Mouse (Mus musculus): ENCODE results near the gene Carnmt1. TPM values are rescaled to one million over a fixed set of nuclear protein-coding genes. Genes with fewer than 3 reads are reported as not detected.
A peak's percentile ranks its signal among the peaks of the same experiment; 100 is the strongest.
"Not testable (repeated sequence)": the region's sequence is repeated elsewhere in the genome, so short reads cannot be mapped to it uniquely, and the experiment has no call there.

Carnmt1 gene
- polyA plus RNA-seq, 1 experiment from 2014 or later, result 30.9 TPM

DNA sequence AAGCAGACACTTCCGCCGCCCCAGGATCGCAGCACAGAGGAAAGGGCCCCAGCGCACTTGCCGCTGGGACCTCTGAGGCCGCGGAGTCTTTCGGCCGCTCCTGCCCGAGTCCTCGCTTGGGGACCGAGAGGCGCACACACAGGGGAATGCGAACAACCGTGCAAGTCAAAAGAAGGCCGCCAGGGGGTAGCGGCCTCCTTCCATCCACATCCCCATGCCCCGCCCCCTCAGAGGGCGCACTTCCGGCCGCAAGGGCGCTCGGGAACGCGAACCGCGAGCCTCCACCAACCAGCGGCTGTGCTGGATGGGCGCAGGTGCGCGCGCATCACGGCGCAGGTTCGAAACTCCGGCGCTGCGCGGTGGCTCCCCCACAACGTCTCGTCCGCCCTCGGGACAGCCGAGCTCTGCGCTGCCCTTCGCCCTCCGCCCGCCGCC lies 42.3 kb downstream of the Carnmt1 start, which contains the start of gene D030056L22Rik:
TSS of gene D030056L22Rik (plus strand) at position 328 of the 435 bp plus-strand sequence.
- peak; percentile 99 for DNase-seq (ENCODE audit: low spot score)
- H3K9ac ChIP-seq (ENCODE audit: low read length), result peak within 1 kb of the TSS; percentile 82
- WGBS, result under 1% methylated on average over 49 of the region's 49 CpGs
- H3K36me3 ChIP-seq (ENCODE audit: control insufficient read depth, insufficient read depth, low read length), result no peaks in the 10 kb centered on the region
- H3K9me3 ChIP-seq (ENCODE audit: control insufficient read depth, low read length), result no peaks in the 10 kb centered on the region
- H3K4me1 ChIP-seq (replicated peaks; ENCODE audit: control insufficient read depth, insufficient read depth, low read length), result peaks cover 2% of the 10 kb centered on the region; the same call in 1 of the 2 replicates
- H3K4me3 ChIP-seq (ENCODE audit: low read depth, low read length), result peak within 1 kb of the TSS; percentile 81
- H3K4me2 ChIP-seq (ENCODE audit: low read depth, low read length, severe bottlenecking), result peak within 1 kb of the TSS; percentile 66
- H3K27me3 ChIP-seq (ENCODE audit: control insufficient read depth, insufficient read depth, low read length), result no peaks in the 10 kb centered on the region
- ATAC-seq (replicated peaks; ENCODE audit: low FRiP score), result peak; percentile 99
- peak within 1 kb of the TSS; percentile 92 for H3K27ac ChIP-seq (ENCODE audit: low read depth, low read length)

DNA sequence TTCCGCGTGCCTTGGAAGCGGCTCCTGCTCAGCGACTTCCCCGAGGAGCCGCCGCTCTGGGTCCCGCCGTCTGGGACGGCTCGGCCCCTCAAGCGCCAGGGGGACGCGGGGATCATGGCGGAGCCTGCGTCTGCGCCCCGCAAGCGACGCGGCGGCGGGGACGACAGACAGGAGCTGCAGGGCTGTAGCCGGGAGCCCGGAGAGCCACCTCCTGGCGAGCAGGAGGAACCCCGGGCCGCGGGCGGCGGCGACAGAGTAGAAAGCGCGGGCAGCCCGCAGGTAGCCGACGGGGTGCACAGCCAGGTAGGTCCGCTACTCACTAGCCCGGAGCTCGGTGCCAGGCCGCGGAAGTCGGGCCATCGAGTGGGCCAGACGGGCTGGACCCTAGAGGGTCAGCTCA lies 42.8 kb downstream of the Carnmt1 start:
- Histone ChIP-seq H3K9ac (ENCODE audit: low read length) (peak overlapping the region; percentile 82), H3K4me2 (ENCODE audit: low read depth, low read length, severe bottlenecking) (peak overlapping the region; percentile 66), H3K4me3 (ENCODE audit: low read depth, low read length) (peak overlapping the region; percentile 81), H3K27ac (ENCODE audit: low read depth, low read length) (0 out of 2 replicates have a peak overlapping the region, but pooled peaks have one; percentile 10)
- not testable (repeated sequence) for H3K4me1 ChIP-seq (replicated peaks; ENCODE audit: control insufficient read depth, insufficient read depth, low read length); H3K36me3 ChIP-seq (ENCODE audit: control insufficient read depth, insufficient read depth, low read length); H3K27me3 ChIP-seq (ENCODE audit: control insufficient read depth, insufficient read depth, low read length); H3K9me3 ChIP-seq (ENCODE audit: control insufficient read depth, low read length)
- peak; percentile 70 for ATAC-seq (replicated peaks; ENCODE audit: low FRiP score)
- under 1% methylated on average over 38 of the region's 46 CpGs for WGBS
- peak; percentile 76 for DNase-seq (ENCODE audit: low spot score)

DNA sequence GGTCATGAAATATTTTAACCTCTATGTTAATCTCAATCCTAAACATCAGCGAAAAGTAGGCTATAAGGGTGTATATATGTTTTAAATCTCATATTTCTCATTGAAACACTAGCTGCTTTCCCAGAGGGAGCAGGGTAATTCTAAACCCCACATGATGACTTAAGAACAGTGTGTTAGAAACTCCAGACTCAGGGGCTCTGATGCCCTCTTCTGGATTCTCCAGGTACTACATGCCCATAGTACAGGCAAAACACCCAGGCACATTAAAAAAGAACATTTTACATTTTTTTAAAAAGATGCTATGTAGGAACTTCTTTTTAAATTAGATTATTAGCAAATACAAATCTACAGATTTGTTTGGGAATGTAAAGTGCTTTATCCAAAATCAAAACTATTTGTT lies 45.8 kb downstream of the Carnmt1 start:
- Histone ChIP-seq H3K27ac (ENCODE audit: low read depth, low read length) (no peak overlapping the region), H3K4me2 (ENCODE audit: low read depth, low read length, severe bottlenecking) (no peak overlapping the region), H3K9me3 (ENCODE audit: control insufficient read depth, low read length) (no peaks in the 10 kb centered on the region), H3K9ac (ENCODE audit: low read length) (no peak overlapping the region), H3K27me3 (ENCODE audit: control insufficient read depth, insufficient read depth, low read length) (no peaks in the 10 kb centered on the region), H3K36me3 (ENCODE audit: control insufficient read depth, insufficient read depth, low read length) (no peaks in the 10 kb centered on the region), H3K4me1 (replicated peaks; ENCODE audit: control insufficient read depth, insufficient read depth, low read length) (peaks cover 2% of the 10 kb centered on the region; the same call in 1 of the 2 replicates), H3K4me3 (ENCODE audit: low read depth, low read length) (no peak overlapping the region)
- ATAC-seq (replicated peaks; ENCODE audit: low FRiP score) (no peak), DNase-seq (ENCODE audit: low spot score) (peak; percentile 73)
- WGBS, result 46% methylated on average over 1 of the region's 1 CpGs

- Histone ChIP-seq H3K4me1 (replicated peaks; ENCODE audit: control insufficient read depth, insufficient read depth, low read length) (no peaks in the 10 kb centered on the region), H3K4me2 (ENCODE audit: low read depth, low read length, severe bottlenecking) (no peak overlapping the region), H3K9me3 (ENCODE audit: control insufficient read depth, low read length) (no peaks in the 10 kb centered on the region), H3K36me3 (ENCODE audit: control insufficient read depth, insufficient read depth, low read length) (no peaks in the 10 kb centered on the region), H3K27me3 (ENCODE audit: control insufficient read depth, insufficient read depth, low read length) (no peaks in the 10 kb centered on the region), H3K4me3 (ENCODE audit: low read depth, low read length) (no peak overlapping the region), H3K9ac (ENCODE audit: low read length) (no peak overlapping the region), H3K27ac (ENCODE audit: low read depth, low read length) (no peak overlapping the region)
- no peak for DNase-seq (ENCODE audit: low spot score)
- no peak for ATAC-seq (replicated peaks; ENCODE audit: low FRiP score)
- WGBS, result 84% methylated on average over 3 of the region's 3 CpGs
Measured at GRCm38 (mm10) chr19:18720337-18720736, 49.8 kb downstream of the Carnmt1 start.

- H3K9ac ChIP-seq (ENCODE audit: low read length), result no peak overlapping the region
- H3K27me3 ChIP-seq (ENCODE audit: control insufficient read depth, insufficient read depth, low read length), result no peaks in the 10 kb centered on the region
- H3K4me1 ChIP-seq (replicated peaks; ENCODE audit: control insufficient read depth, insufficient read depth, low read length), result no peaks in the 10 kb centered on the region
- DNase-seq (ENCODE audit: low spot score) (no peak), ATAC-seq (replicated peaks; ENCODE audit: low FRiP score) (0 out of 2 replicates have a peak, but pooled peaks have one; percentile 44)
- H3K36me3 ChIP-seq (ENCODE audit: control insufficient read depth, insufficient read depth, low read length), result no peaks in the 10 kb centered on the region
- H3K9me3 ChIP-seq (ENCODE audit: control insufficient read depth, low read length), result no peaks in the 10 kb centered on the region
- H3K4me2 ChIP-seq (ENCODE audit: low read depth, low read length, severe bottlenecking), result no peak overlapping the region
- no peak overlapping the region for H3K27ac ChIP-seq (ENCODE audit: low read depth, low read length)
- H3K4me3 ChIP-seq (ENCODE audit: low read depth, low read length), result no peak overlapping the region
- 84% methylated on average over 2 of the region's 2 CpGs for WGBS
Measured at GRCm38 (mm10) chr19:18725186-18725585, 54.6 kb downstream of the Carnmt1 start.

GRCm38 (mm10) chr19:18730255-18730654 lies 59.7 kb downstream of the Carnmt1 start:
- WGBS, result 87% methylated on average over 7 of the region's 7 CpGs
- DNase-seq (ENCODE audit: low spot score), result no peak
- no peak overlapping the region for H3K4me3 ChIP-seq (ENCODE audit: low read depth, low read length)
- H3K9ac ChIP-seq (ENCODE audit: low read length), result no peak overlapping the region
- no peak for ATAC-seq (replicated peaks; ENCODE audit: low FRiP score)
- H3K27ac ChIP-seq (ENCODE audit: low read depth, low read length), result no peak overlapping the region
- no peaks in the 10 kb centered on the region for H3K36me3 ChIP-seq (ENCODE audit: control insufficient read depth, insufficient read depth, low read length)
- no peaks in the 10 kb centered on the region for H3K4me1 ChIP-seq (replicated peaks; ENCODE audit: control insufficient read depth, insufficient read depth, low read length)
- H3K9me3 ChIP-seq (ENCODE audit: control insufficient read depth, low read length), result no peaks in the 10 kb centered on the region
- no peaks in the 10 kb centered on the region for H3K27me3 ChIP-seq (ENCODE audit: control insufficient read depth, insufficient read depth, low read length)
- no peak overlapping the region for H3K4me2 ChIP-seq (ENCODE audit: low read depth, low read length, severe bottlenecking)

DNA sequence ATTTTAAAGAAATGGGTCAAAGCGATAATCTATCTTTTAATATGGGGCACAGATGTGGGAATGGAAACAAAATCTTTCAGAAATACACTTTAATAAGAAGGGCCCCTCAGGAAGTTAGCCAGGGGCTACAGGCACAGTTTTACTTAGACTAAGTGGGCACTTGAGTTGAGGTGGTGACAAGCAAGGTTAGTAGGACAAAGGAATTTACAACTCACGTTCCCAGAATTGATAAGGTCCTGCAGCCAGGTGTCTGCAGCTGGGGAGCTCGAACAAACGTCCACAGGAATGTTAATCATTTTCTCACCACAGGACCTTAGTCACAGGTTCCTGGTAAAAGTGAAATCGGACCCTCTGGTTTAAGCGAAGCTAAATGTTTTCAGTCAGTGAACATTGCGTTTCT lies 60.5 kb downstream of the Carnmt1 start:
- 55% methylated on average over 7 of the region's 7 CpGs for WGBS

GRCm38 (mm10) chr19:18735901-18736300 lies 65.3 kb downstream of the Carnmt1 start:
- Histone ChIP-seq H3K9ac (ENCODE audit: low read length) (no peak overlapping the region), H3K27ac (ENCODE audit: low read depth, low read length) (no peak overlapping the region), H3K4me3 (ENCODE audit: low read depth, low read length) (no peak overlapping the region), H3K27me3 (ENCODE audit: control insufficient read depth, insufficient read depth, low read length) (no peaks in the 10 kb centered on the region), H3K4me2 (ENCODE audit: low read depth, low read length, severe bottlenecking) (no peak overlapping the region), H3K9me3 (ENCODE audit: control insufficient read depth, low read length) (no peaks in the 10 kb centered on the region), H3K36me3 (ENCODE audit: control insufficient read depth, insufficient read depth, low read length) (no peaks in the 10 kb centered on the region), H3K4me1 (replicated peaks; ENCODE audit: control insufficient read depth, insufficient read depth, low read length) (no peaks in the 10 kb centered on the region)
- WGBS, result 90% methylated on average over 4 of the region's 4 CpGs
- DNase-seq (ENCODE audit: low spot score) (no peak), ATAC-seq (replicated peaks; ENCODE audit: low FRiP score) (no peak)

More for the DNA sequence above, 60.5 kb downstream of the Carnmt1 start:
- Histone ChIP-seq H3K36me3 (ENCODE audit: control insufficient read depth, insufficient read depth, low read length) (no peaks in the 10 kb centered on the region), H3K9me3 (ENCODE audit: control insufficient read depth, low read length) (no peaks in the 10 kb centered on the region), H3K9ac (ENCODE audit: low read length) (no peak overlapping the region), H3K4me1 (replicated peaks; ENCODE audit: control insufficient read depth, insufficient read depth, low read length) (no peaks in the 10 kb centered on the region), H3K4me3 (ENCODE audit: low read depth, low read length) (no peak overlapping the region), H3K4me2 (ENCODE audit: low read depth, low read length, severe bottlenecking) (no peak overlapping the region), H3K27me3 (ENCODE audit: control insufficient read depth, insufficient read depth, low read length) (no peaks in the 10 kb centered on the region), H3K27ac (ENCODE audit: low read depth, low read length) (no peak overlapping the region)
- DNase-seq (ENCODE audit: low spot score) (no peak), ATAC-seq (replicated peaks; ENCODE audit: low FRiP score) (no peak)

GRCm38 (mm10) chr19:18739146-18739545 lies 68.6 kb downstream of the Carnmt1 start:
- no peak overlapping the region for H3K27ac ChIP-seq (ENCODE audit: low read depth, low read length)
- no peak overlapping the region for H3K4me2 ChIP-seq (ENCODE audit: low read depth, low read length, severe bottlenecking)
- H3K36me3 ChIP-seq (ENCODE audit: control insufficient read depth, insufficient read depth, low read length), result no peaks in the 10 kb centered on the region
- H3K4me3 ChIP-seq (ENCODE audit: low read depth, low read length), result no peak overlapping the region
- DNase-seq (ENCODE audit: low spot score) (no peak), ATAC-seq (replicated peaks; ENCODE audit: low FRiP score) (no peak)
- H3K9me3 ChIP-seq (ENCODE audit: control insufficient read depth, low read length), result no peaks in the 10 kb centered on the region
- no peaks in the 10 kb centered on the region for H3K27me3 ChIP-seq (ENCODE audit: control insufficient read depth, insufficient read depth, low read length)
- 92% methylated on average over 7 of the region's 7 CpGs for WGBS
- H3K4me1 ChIP-seq (replicated peaks; ENCODE audit: control insufficient read depth, insufficient read depth, low read length), result no peaks in the 10 kb centered on the region
- H3K9ac ChIP-seq (ENCODE audit: low read length), result no peak overlapping the region
